9 mouse cellular contexts compared by ENCODE assay signal in the genomic region with DNA sequence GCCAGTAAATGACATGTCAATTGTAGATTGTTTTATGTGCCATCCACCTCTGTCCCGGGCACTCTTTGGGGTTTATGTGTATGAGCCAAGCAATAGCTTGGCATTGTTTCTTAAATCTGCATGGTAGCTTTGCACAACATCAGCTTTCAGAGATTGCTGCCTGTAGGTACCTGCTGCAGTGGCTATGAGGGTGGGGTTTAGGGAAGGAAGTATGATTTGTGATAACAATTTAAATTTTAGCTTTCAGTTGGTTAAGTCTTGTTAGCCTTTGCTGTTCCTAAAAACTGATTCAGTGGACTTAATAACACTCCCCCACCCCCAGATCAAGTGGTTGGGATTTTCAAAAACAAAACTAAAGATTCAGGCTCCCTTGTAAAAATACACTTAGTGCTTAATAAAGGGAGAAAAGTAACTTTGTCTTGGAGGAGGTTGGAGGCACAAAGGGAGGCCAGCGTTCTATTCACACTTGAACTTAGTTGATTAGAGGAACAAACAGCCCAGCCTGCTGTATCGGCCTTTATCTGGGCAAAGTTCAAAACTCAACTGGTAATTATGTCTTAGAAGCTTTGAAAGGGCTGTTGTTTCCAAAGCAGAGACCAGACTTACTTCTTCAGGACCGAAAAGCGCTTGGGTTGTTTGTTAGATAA.
A peak's percentile ranks its signal among the peaks of the same experiment; 100 is the strongest.
DNase-seq lines count a peak whose midpoint lies in the region; ATAC-seq lines count a peak whose summit lies in the region.
"Had no signal": no experiment of that assay in that cellular context is flagged by ENCODE, and none has a peak within 500 bp of the region (broad histone marks: within the 10 kb centered on the region; RNA-seq: fewer than 3 reads in every experiment).

No protein-coding gene starts in this region.

- no peak for ATAC-seq in heart, embryonic 15.5 days (replicated peaks; ENCODE audit: insufficient number of reproducible peaks, insufficient read depth, low FRiP score, low read depth)
- no peak for ATAC-seq in hindbrain, embryonic 15.5 days (ENCODE audit: low FRiP score, low read depth)
- ATAC-seq in midbrain, embryonic 11.5 days (ENCODE audit: low FRiP score), result no peak

- H3K36me3 ChIP-seq in heart, embryonic 15.5 days, result peaks cover 5% of the 10 kb centered on the region; the same call in 1 of the 2 replicates
- peaks cover 9% of the 10 kb centered on the region for H3K36me3 ChIP-seq in embryonic facial prominence, embryonic 10.5 days (replicated peaks)
- H3K36me3 ChIP-seq in hindbrain, embryonic 15.5 days, result no peaks in the 10 kb centered on the region
- no peaks in the 10 kb centered on the region for H3K36me3 ChIP-seq in midbrain, embryonic 11.5 days (ENCODE audit: control insufficient read depth, insufficient read depth, low read length)

- intact Hi-C loops in heart, postnatal 36 days (cut with DNase I), result loop anchor here (5.0 kb wide), 1 partner anchor 46 kb away; no protein-coding TSS in a partner anchor

- peak overlapping the region; percentile 80 for H3K27ac ChIP-seq in heart, embryonic 15.5 days
- H3K27ac ChIP-seq in embryonic facial prominence, embryonic 10.5 days (replicated peaks), result peak overlapping the region; percentile 78
- peak overlapping the region; percentile 56 for H3K27ac ChIP-seq in hindbrain, embryonic 15.5 days (replicated peaks)
- peak overlapping the region; percentile 41 for H3K27ac ChIP-seq in midbrain, embryonic 11.5 days (ENCODE audit: low read depth, low read length)

- peaks cover 50% of the 10 kb centered on the region for H3K4me1 ChIP-seq in heart, embryonic 15.5 days (replicated peaks)
- peaks cover 67% of the 10 kb centered on the region for H3K4me1 ChIP-seq in embryonic facial prominence, embryonic 10.5 days
- H3K4me1 ChIP-seq in hindbrain, embryonic 15.5 days (replicated peaks), result peaks cover 24% of the 10 kb centered on the region; the same call in 1 of the 2 replicates
- peaks cover 34% of the 10 kb centered on the region for H3K4me1 ChIP-seq in midbrain, embryonic 11.5 days (ENCODE audit: control insufficient read depth, insufficient read depth, low read length)

- 48% methylated on average over 5 of the region's 5 CpGs for WGBS in heart, embryonic 15.5 days
- 34% methylated on average over 5 of the region's 5 CpGs for WGBS in embryonic facial prominence, embryonic 10.5 days
- 21% methylated on average over 5 of the region's 5 CpGs for WGBS in hindbrain, embryonic 15.5 days
- WGBS in midbrain, embryonic 11.5 days, result 51% methylated on average over 5 of the region's 5 CpGs

- H3K4me3 ChIP-seq in heart, embryonic 15.5 days, result no peak overlapping the region
- no peak overlapping the region for H3K4me3 ChIP-seq in embryonic facial prominence, embryonic 10.5 days
- no peak overlapping the region for H3K4me3 ChIP-seq in hindbrain, embryonic 15.5 days
- H3K4me3 ChIP-seq in midbrain, embryonic 11.5 days (ENCODE audit: low read depth, low read length), result no peak overlapping the region
- H3K4me3 ChIP-seq: myocyte had no signal

- H3K9ac ChIP-seq in heart, embryonic 15.5 days, result no peak overlapping the region
- no peak overlapping the region for H3K9ac ChIP-seq in hindbrain, embryonic 15.5 days
- no peak overlapping the region for H3K9ac ChIP-seq in midbrain, embryonic 11.5 days (ENCODE audit: low read length)

- H3K27me3 ChIP-seq in heart, embryonic 15.5 days, result no peaks in the 10 kb centered on the region
- H3K27me3 ChIP-seq in embryonic facial prominence, embryonic 10.5 days (replicated peaks; ENCODE audit: low read depth, poor library complexity, severe bottlenecking), result no peaks in the 10 kb centered on the region
- no peaks in the 10 kb centered on the region for H3K27me3 ChIP-seq in hindbrain, embryonic 15.5 days
- H3K27me3 ChIP-seq in midbrain, embryonic 11.5 days (ENCODE audit: control insufficient read depth, insufficient read depth, low read length), result no peaks in the 10 kb centered on the region

- no peak overlapping the region for H3K4me2 ChIP-seq in heart, embryonic 15.5 days
- peak overlapping the region; percentile 25; the same call in 1 of the 2 replicates for H3K4me2 ChIP-seq in hindbrain, embryonic 15.5 days
- H3K4me2 ChIP-seq in midbrain, embryonic 11.5 days, result no peak overlapping the region

- H3K9me3 ChIP-seq in heart, embryonic 15.5 days (replicated peaks), result no peaks in the 10 kb centered on the region
- peaks cover 4% of the 10 kb centered on the region; the same call in 1 of the 2 replicates for H3K9me3 ChIP-seq in embryonic facial prominence, embryonic 10.5 days
- no peaks in the 10 kb centered on the region for H3K9me3 ChIP-seq in hindbrain, embryonic 15.5 days
- H3K9me3 ChIP-seq in midbrain, embryonic 11.5 days (ENCODE audit: control insufficient read depth, low read length), result no peaks in the 10 kb centered on the region

- DNase-seq in heart, postnatal 36 days, result no peak
- no peak for DNase-seq in embryonic facial prominence, embryonic 10.5 days (ENCODE audit: low spot score)
- DNase-seq in midbrain, embryonic 11.5 days (ENCODE audit: low spot score, missing footprints), result no peak
- no peak for DNase-seq in urinary bladder, adult 2 months (ENCODE audit: low spot score)
- DNase-seq in frontal cortex, postnatal 14 days (ENCODE audit: low spot score in 2 of 2), result no peak
- no peak for DNase-seq in thymus, postnatal 10 days (ENCODE audit: low spot score in 2 of 2)
